Mouse (Mus musculus): ENCODE measurements around the gene Wdsub1. TPM values are rescaled to one million over a fixed set of nuclear protein-coding genes. Genes with fewer than 3 reads are reported as not detected.

The Wdsub1 gene
- total and polyA plus RNA-seq, 3 experiments, result 8.2 to 13.5 (median 12.9) TPM

GRCm38 (mm10) chr2:59829718-59830117 is 52.7 kb downstream of the Wdsub1 start:
- Histone ChIP-seq H3K27me3 (replicated peaks) (no peaks in the 10 kb centered on the region), H3K27ac (ENCODE audit: insufficient read depth, low read depth) (no peak overlapping the region), H3K36me3 (replicated peaks in 1 of 2; ENCODE audit: control insufficient read depth in 1 of 2, insufficient read depth in 1 of 2, low read length in 1 of 2) (no peaks in the 10 kb centered on the region)

DNA sequence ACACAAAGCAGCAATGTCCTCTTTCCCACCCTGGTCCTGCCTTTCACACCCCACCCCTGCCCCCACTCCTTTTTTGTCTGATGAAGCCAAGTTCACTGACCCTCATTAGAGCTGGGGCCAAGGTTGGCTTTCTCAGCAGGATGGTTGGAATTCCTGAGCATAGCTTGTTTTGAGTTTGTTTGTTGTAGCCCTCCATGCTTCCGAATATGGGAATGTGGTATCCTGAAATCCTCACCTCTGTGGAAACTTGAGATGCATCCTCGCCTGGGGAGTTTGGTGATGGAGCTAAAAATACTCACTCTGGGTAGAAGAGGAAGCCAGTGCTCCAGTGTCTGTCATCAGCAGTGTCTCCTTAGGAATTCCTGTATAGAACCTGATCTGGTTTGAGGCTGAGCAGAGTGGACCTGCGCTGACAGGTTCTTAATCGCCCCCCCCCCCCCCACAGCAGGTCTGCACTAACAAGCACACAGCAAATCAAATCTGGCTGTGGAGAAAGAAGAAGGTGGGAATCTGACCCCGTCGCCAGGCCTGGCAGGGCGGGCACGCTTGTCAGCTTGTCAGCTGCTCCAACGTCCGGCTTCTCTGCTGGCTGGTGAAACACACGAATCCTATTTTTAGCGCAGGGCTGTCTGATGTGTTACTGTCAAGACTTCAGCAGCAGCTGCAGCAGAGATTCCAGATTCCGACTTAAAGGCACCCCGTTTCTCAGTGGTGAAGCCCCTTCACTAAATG is 53.4 kb downstream of the Wdsub1 start:
- H3K4me2 ChIP-seq (ENCODE audit: insufficient read depth, low read depth, poor library complexity, severe bottlenecking), result peak overlapping the region; percentile 7; the same call in 1 of the 2 replicates
- H3K4me1 ChIP-seq (ENCODE audit: control insufficient read depth in 1 of 2, insufficient read depth in 2 of 2), result no peaks in the 10 kb centered on the region; a peak in 1 of 4 replicates
- no peak for DNase-seq (ENCODE audit: extremely low read depth)
- H3K9ac ChIP-seq (ENCODE audit: insufficient read depth, low read depth), result no peak overlapping the region
- H3K9me3 ChIP-seq (replicated peaks; ENCODE audit: low read length), result no peaks in the 10 kb centered on the region
- in situ Hi-C loops (cut with MboI; ENCODE audit: low pct_ligation_motif_present, low pct_unique_long_range_greater_than_20kb, low sequenced_read_pairs), result no loop called here
- H3K36me3 ChIP-seq (replicated peaks in 1 of 2; ENCODE audit: control insufficient read depth in 1 of 2, insufficient read depth in 1 of 2, low read length in 1 of 2), result no peaks in the 10 kb centered on the region
- dilution Hi-C loops (cut with MboI; ENCODE audit: extremely low pct_ligation_motif_present, extremely low pct_unique_long_range_greater_than_20kb, low sequenced_read_pairs), result no loop called here
- TF ChIP-seq ELF1 (IDR thresholded peaks at IDR 0.05; ENCODE audit: low read depth, low read length) (no peak), TCF12 (IDR thresholded peaks at IDR 0.05; ENCODE audit: low read depth, low read length) (no peak), MAZ (IDR thresholded peaks at IDR 0.05; ENCODE audit: low read depth, low read length) (no peak)
- no peak overlapping the region for H3K4me3 ChIP-seq (replicated peaks in 1 of 3; ENCODE audit: low read depth in 2 of 3, low read length in 2 of 3, poor library complexity in 1 of 3)
- no peaks in the 10 kb centered on the region for H3K27me3 ChIP-seq (replicated peaks)
- H3K79me2 ChIP-seq (replicated peaks; ENCODE audit: control insufficient read depth, extremely low read depth, insufficient read depth, poor library complexity, severe bottlenecking), result no peaks in the 10 kb centered on the region
- no peak overlapping the region for H3K27ac ChIP-seq (ENCODE audit: insufficient read depth, low read depth)

More at GRCm38 (mm10) chr2:59829718-59830117, 52.7 kb downstream of the Wdsub1 start:
- Histone ChIP-seq H3K4me1 (ENCODE audit: control insufficient read depth in 1 of 2, insufficient read depth in 2 of 2) (no peaks in the 10 kb centered on the region; a peak in 2 of 4 replicates), H3K9me3 (replicated peaks; ENCODE audit: low read length) (no peaks in the 10 kb centered on the region), H3K4me3 (replicated peaks in 1 of 3; ENCODE audit: low read depth in 2 of 3, low read length in 2 of 3, poor library complexity in 1 of 3) (no peak overlapping the region), H3K4me2 (ENCODE audit: insufficient read depth, low read depth, poor library complexity, severe bottlenecking) (no peak overlapping the region), H3K79me2 (replicated peaks; ENCODE audit: control insufficient read depth, extremely low read depth, insufficient read depth, poor library complexity, severe bottlenecking) (no peaks in the 10 kb centered on the region), H3K9ac (ENCODE audit: insufficient read depth, low read depth) (no peak overlapping the region)
- dilution Hi-C loops (cut with MboI; ENCODE audit: extremely low pct_ligation_motif_present, extremely low pct_unique_long_range_greater_than_20kb, low sequenced_read_pairs) (no loop called here), in situ Hi-C loops (cut with MboI; ENCODE audit: low pct_ligation_motif_present, low pct_unique_long_range_greater_than_20kb, low sequenced_read_pairs) (no loop called here)
- no peak for DNase-seq (ENCODE audit: extremely low read depth)
- TF ChIP-seq MYC (IDR thresholded peaks at IDR 0.05; ENCODE audit: low read depth, low read length) (no peak), MXI1 (IDR thresholded peaks at IDR 0.05; ENCODE audit: low read depth, low read length) (no peak), HCFC1 (IDR thresholded peaks at IDR 0.05; ENCODE audit: low read depth, low read length) (no peak), MEF2A (IDR thresholded peaks at IDR 0.05; ENCODE audit: borderline replicate concordance, low read depth, low read length) (no peak), POLR2A (IDR thresholded peaks at IDR 0.05; ENCODE audit: low read depth, low read length) (no peak), E2F4 (IDR thresholded peaks at IDR 0.05; ENCODE audit: insufficient replicate concordance, low read depth, low read length) (no peak), PAX5 (IDR thresholded peaks at IDR 0.05; ENCODE audit: low read length) (no peak), NRF1 (IDR thresholded peaks at IDR 0.05; ENCODE audit: low read depth, low read length) (no peak), BHLHE40 (IDR thresholded peaks at IDR 0.05; ENCODE audit: low read depth, low read length) (no peak)

DNA sequence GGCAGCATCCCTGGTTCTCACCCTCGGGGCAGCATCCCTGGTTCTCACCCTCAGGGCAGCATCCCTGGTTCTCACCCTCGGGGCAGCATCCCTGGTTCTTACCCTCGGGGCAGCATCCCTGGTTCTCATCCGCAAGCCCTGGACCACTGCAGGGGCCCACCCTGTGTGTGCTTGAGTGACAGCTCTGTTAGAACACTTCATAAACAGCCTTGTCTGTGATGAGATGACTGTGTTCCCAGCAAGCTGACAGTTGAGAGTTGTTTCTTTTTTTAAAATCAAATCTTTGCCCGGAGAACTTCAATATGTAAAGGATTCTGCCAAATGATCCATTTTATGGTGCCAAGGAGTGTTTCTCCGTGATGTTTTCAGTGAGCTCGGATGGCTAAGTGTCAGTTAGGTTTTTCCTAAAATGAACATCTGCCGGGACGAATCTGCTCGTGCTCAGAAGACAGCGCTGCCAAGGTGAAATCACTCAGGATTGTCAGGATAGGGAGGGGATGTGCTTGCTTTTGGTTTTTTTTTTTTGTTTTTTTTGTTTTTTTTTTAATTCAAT is 54.2 kb downstream of the Wdsub1 start:
- Histone ChIP-seq H3K4me1 (ENCODE audit: control insufficient read depth in 1 of 2, insufficient read depth in 2 of 2) (no peaks in the 10 kb centered on the region; a peak in 1 of 4 replicates), H3K4me2 (ENCODE audit: insufficient read depth, low read depth, poor library complexity, severe bottlenecking) (no peak overlapping the region), H3K36me3 (replicated peaks in 1 of 2; ENCODE audit: control insufficient read depth in 1 of 2, insufficient read depth in 1 of 2, low read length in 1 of 2) (no peaks in the 10 kb centered on the region), H3K9me3 (replicated peaks; ENCODE audit: low read length) (no peaks in the 10 kb centered on the region), H3K9ac (ENCODE audit: insufficient read depth, low read depth) (no peak overlapping the region), H3K79me2 (replicated peaks; ENCODE audit: control insufficient read depth, extremely low read depth, insufficient read depth, poor library complexity, severe bottlenecking) (no peaks in the 10 kb centered on the region), H3K27me3 (replicated peaks) (no peaks in the 10 kb centered on the region), H3K27ac (ENCODE audit: insufficient read depth, low read depth) (no peak overlapping the region), H3K4me3 (replicated peaks in 1 of 3; ENCODE audit: low read depth in 2 of 3, low read length in 2 of 3, poor library complexity in 1 of 3) (no peak overlapping the region)
- TF ChIP-seq SMC3 (IDR thresholded peaks at IDR 0.05; ENCODE audit: low read depth, low read length) (no peak), EP300 (IDR thresholded peaks at IDR 0.05; ENCODE audit: low read length) (no peak), MAX (IDR thresholded peaks at IDR 0.05; ENCODE audit: low read length) (no peak), PAX5 (IDR thresholded peaks at IDR 0.05; ENCODE audit: low read length) (no peak)
- in situ Hi-C loops (cut with MboI; ENCODE audit: low pct_ligation_motif_present, low pct_unique_long_range_greater_than_20kb, low sequenced_read_pairs) (no loop called here), dilution Hi-C loops (cut with MboI; ENCODE audit: extremely low pct_ligation_motif_present, extremely low pct_unique_long_range_greater_than_20kb, low sequenced_read_pairs) (no loop called here)
- no peak for DNase-seq (ENCODE audit: extremely low read depth)

All from CH12.LX (cell line).